Mouse (Mus musculus) ES-Bruce4 (cell line): ENCODE measurements at regions not wholly inside any gene's neighbourhood (a gene's known extent, or its start where the extent isn't known, plus 50 kb on each side); places are given as distances from the start of the nearest gene placed in this dataset.

Source experiments
- CTCF ChIP-seq: IDR thresholded peaks from one replicate; pipeline ENCODE4 v1.8.1; 2011; ENCODE audit warnings: low read depth, low read length
- POLR2A ChIP-seq: IDR thresholded peaks from one replicate; pipeline ENCODE4 v1.8.1; 2011; ENCODE audit warnings: low read length; ENCODE audit not compliant: insufficient read depth

- TF ChIP-seq POLR2A (no peak), CTCF (no peak)
Observed at GRCm38 (mm10) chr14:58505841-58506240, 435.5 kb downstream of the Fgf9 start.
